Mouse (Mus musculus): ENCODE measurements at regions not wholly inside any gene's neighbourhood (a gene's known extent, or its start where the extent isn't known, plus 50 kb on each side); places are given as distances from the start of the nearest gene placed in this dataset.

DNA sequence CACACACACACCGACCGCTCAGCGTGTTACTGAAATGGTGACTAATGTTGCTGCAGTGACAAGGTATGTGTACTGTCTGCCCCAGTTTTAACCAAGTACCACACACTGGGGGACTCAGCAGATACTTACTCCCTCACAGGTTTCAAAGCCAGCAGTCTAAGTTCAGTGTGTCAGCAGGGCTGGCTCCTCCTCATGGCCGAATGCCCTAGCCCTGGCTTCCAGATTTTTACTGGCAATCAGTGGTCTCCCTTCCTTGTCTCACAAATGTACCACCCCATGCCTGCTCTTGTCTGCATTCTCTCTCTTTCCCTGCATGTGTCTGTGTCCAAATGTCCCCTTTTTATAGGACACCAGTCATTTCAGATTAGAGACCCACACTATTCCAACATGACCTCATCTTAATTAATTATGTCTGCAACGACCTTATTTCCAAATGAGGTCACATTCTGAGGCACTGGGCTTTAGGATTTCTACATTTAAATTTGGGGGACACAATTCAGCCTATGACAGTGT lies 114.7 kb downstream of the Uri1 start:
- Histone ChIP-seq H3K36me3 (no peaks in the 10 kb centered on the region), H3K4me1 (peaks cover 17% of the 10 kb centered on the region), H3K4me3 (no peak overlapping the region), H3K9me3 (no peaks in the 10 kb centered on the region), H3K4me2 (replicated peaks) (no peak overlapping the region), H3K27ac (replicated peaks) (no peak overlapping the region), H3K9ac (replicated peaks) (no peak overlapping the region), H3K27me3 (no peaks in the 10 kb centered on the region)
- WGBS: 88% methylated on average over 5 of the region's 5 CpGs
- no peak for ATAC-seq (ENCODE audit: low FRiP score, low read depth)

DNA sequence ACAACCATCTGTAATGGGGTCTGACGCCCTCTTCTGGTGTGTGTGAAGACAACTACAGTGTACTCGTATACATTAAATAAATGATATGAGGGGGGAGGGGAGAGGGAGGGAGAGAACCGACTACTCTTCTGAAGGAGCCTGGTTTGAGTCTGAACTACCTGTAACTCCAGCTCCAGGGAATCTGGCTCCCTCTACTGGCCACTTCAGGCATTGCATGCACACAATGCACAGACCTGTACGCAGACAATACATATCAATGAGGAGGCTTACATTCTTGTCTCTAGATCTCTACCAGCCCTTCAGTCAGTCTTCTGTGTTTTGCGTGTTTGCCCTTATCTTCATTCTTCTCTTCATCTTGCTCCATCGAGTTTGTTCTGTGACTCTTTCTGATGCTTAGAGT lies 120.4 kb upstream of the Zfp536 start:
- no peak for ATAC-seq (ENCODE audit: low FRiP score, low read depth)
- Histone ChIP-seq H3K4me3 (no peak overlapping the region), H3K4me1 (no peaks in the 10 kb centered on the region), H3K4me2 (replicated peaks) (no peak overlapping the region), H3K9ac (replicated peaks) (no peak overlapping the region), H3K9me3 (no peaks in the 10 kb centered on the region), H3K27me3 (no peaks in the 10 kb centered on the region), H3K36me3 (no peaks in the 10 kb centered on the region), H3K27ac (replicated peaks) (no peak overlapping the region)
- 71% methylated on average over 6 of the region's 6 CpGs for WGBS

DNA sequence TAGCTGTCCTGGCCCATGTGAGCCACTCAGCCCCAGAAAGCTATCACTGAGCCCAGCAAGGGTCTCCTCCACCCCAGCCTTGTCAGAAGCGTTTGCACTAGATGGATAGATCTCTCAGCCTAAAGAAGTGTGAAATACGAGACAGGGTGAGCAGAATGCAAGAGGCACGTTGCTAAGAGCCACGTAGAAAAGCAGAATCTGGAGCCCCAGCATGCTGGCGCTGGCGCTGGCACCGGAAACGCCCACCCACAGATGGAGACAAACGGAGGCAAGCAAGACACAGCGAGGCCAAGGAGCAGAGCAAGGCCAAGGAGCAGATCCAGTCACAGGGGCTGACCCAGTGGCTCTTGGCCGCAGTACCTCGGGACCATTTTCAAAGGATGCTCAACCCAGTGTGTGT lies 100.9 kb upstream of the Zfp536 start:
- Histone ChIP-seq H3K9ac (replicated peaks) (no peak overlapping the region), H3K4me2 (replicated peaks) (no peak overlapping the region), H3K27ac (replicated peaks) (no peak overlapping the region), H3K4me3 (no peak overlapping the region), H3K9me3 (no peaks in the 10 kb centered on the region), H3K27me3 (0 out of 2 replicates have a peak, but pooled peaks cover 2% of the 10 kb centered on the region), H3K36me3 (no peaks in the 10 kb centered on the region), H3K4me1 (0 out of 2 replicates have a peak, but pooled peaks cover 4% of the 10 kb centered on the region)
- no peak for ATAC-seq (ENCODE audit: low FRiP score, low read depth)
- 65% methylated on average over 12 of the region's 12 CpGs for WGBS

DNA sequence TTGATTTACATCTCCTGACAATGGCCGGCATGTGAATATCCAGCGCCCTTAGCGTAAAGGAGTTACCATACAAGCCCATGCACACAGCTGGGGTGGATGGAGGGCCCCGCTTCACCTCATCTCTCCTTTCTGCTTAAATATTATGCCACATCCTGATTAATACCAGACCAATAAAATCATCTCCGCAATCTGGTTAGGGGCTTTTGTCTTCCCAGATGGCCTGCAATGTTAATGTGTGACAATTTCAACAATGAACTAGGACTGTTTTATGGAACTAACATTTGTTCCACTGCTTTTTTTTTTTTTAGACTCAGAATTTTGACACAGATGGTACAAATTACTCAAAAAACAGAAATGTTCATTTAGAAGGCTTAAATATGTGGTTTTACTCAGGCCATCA lies 97.5 kb upstream of the Zfp536 start:
- Histone ChIP-seq H3K27me3 (0 out of 2 replicates have a peak, but pooled peaks cover 2% of the 10 kb centered on the region), H3K4me2 (replicated peaks) (no peak overlapping the region), H3K9ac (replicated peaks) (no peak overlapping the region), H3K36me3 (no peaks in the 10 kb centered on the region), H3K4me1 (0 out of 2 replicates have a peak, but pooled peaks cover 4% of the 10 kb centered on the region), H3K4me3 (no peak overlapping the region), H3K9me3 (no peaks in the 10 kb centered on the region), H3K27ac (replicated peaks) (no peak overlapping the region)
- 80% methylated on average over 5 of the region's 5 CpGs for WGBS
- ATAC-seq (ENCODE audit: low FRiP score, low read depth): no peak

DNA sequence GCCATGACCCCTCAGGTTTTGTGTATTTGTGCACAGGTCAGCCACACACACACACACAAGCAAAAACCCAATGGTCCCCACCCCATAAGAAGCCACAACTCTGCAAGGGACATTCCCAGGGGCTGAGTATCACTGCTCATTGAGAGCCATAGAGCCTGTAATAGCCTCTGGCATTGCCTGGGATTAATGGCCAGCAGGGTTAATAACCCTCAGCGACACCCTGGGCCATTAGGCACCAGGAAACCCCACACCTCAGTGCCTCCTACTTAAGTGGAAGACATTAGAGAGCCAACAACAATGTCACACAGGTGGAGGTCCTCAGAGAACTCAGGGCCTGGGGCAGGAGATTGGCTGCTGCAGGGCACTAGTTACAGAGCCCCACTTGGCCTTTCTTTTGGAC lies 93.0 kb upstream of the Zfp536 start:
- Histone ChIP-seq H3K4me2 (replicated peaks) (no peak overlapping the region), H3K27ac (replicated peaks) (no peak overlapping the region), H3K9ac (replicated peaks) (no peak overlapping the region), H3K27me3 (0 out of 2 replicates have a peak, but pooled peaks cover 2% of the 10 kb centered on the region), H3K36me3 (no peaks in the 10 kb centered on the region), H3K9me3 (no peaks in the 10 kb centered on the region), H3K4me3 (no peak overlapping the region), H3K4me1 (0 out of 2 replicates have a peak, but pooled peaks cover 4% of the 10 kb centered on the region)
- 61% methylated on average over 1 of the region's 1 CpGs for WGBS
- no peak for ATAC-seq (ENCODE audit: low FRiP score, low read depth)

DNA sequence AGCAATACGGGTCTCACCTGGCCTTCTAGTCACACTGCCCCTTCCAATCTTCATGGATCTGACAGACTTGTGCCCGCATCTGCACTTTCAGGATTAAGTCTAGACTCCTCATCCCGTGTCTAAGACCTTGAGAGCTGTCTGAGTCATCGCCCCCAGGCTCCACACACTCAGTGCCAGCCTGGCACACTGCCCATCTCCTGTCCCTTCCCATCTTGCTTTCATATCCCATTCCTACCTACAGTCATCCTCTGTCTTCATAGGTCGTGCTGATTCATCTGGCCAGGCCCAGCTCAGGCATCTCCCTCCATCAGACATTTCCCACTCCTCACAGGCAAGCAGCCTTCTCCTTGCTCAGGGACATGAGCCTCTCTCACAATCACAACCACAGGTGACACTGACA lies 78.0 kb upstream of the Zfp536 start:
- no peak for ATAC-seq (ENCODE audit: low FRiP score, low read depth)
- no peak overlapping the region for H3K27ac ChIP-seq (replicated peaks)
- H3K4me3 ChIP-seq: no peak overlapping the region
- H3K9me3 ChIP-seq: no peaks in the 10 kb centered on the region
- 82% methylated on average over 5 of the region's 5 CpGs for WGBS
- no peak overlapping the region for H3K9ac ChIP-seq (replicated peaks)
- no peak overlapping the region for H3K4me2 ChIP-seq (replicated peaks)
- H3K36me3 ChIP-seq: no peaks in the 10 kb centered on the region
- H3K27me3 ChIP-seq: no peaks in the 10 kb centered on the region
- H3K4me1 ChIP-seq: no peaks in the 10 kb centered on the region

DNA sequence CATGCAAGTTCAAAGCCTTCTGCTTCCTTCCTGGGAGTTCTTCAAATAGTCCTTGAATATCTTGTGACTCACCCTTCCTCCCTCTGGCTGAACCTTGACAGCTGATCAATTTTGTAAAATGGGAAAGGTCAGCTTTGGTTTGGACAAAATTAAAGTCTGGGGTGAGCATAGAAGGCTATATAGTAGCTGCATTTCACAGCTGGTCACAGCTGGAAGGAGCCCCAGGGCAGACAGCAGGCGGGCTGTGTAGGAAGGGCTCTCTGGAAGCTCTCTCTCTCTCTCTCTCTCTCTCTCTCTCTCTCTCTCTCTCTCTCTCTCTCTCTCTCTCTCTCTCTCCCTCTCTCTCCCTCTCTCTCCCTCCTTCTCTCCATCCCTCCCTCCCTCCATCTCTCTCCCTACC lies 71.8 kb upstream of the Zfp536 start:
- WGBS: 54% methylated on average over 1 of the region's 1 CpGs
- Histone ChIP-seq H3K9me3 (no peaks in the 10 kb centered on the region), H3K27me3 (0 out of 2 replicates have a peak, but pooled peaks cover 4% of the 10 kb centered on the region), H3K4me2 (replicated peaks) (no peak overlapping the region), H3K27ac (replicated peaks) (no peak overlapping the region), H3K4me1 (peaks cover 13% of the 10 kb centered on the region), H3K9ac (replicated peaks) (no peak overlapping the region), H3K36me3 (no peaks in the 10 kb centered on the region), H3K4me3 (no peak overlapping the region)
- ATAC-seq (ENCODE audit: low FRiP score, low read depth): no peak

DNA sequence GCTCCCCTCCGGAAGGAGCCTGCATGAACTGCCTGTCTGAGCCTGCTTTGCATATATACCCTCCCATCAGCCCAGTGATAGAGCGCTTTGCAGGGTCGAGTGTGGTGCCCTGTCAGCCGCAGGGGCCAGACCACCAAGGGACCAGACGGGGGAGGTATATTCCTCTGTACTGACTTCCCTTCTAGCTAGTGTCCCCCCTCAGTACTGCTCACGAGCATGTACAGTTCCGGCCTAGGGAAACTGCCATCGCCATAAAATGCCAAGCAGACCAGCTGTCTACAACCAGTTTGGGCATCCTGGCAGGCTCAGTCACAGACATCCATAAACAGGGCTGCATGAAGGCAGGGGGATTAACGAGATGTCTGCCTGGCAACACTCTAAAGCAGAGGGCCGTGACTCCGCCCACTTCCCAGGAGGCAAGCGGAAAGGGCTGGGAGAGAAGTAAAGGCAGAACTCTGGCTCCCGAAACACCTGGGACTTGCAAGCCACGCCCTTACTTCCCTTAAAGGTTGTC lies 68.6 kb upstream of the Zfp536 start:
- peak overlapping the region; percentile 52 for H3K4me2 ChIP-seq (replicated peaks)
- peak overlapping the region; percentile 32 for H3K4me3 ChIP-seq
- ATAC-seq (ENCODE audit: low FRiP score, low read depth): peak; percentile 88
- no peaks in the 10 kb centered on the region for H3K36me3 ChIP-seq
- peak overlapping the region; percentile 35 for H3K9ac ChIP-seq (replicated peaks)
- 2% methylated on average over 14 of the region's 14 CpGs for WGBS
- H3K27ac ChIP-seq (replicated peaks): no peak overlapping the region; the same call in 1 of the 2 replicates
- no peaks in the 10 kb centered on the region for H3K9me3 ChIP-seq
- peaks cover 13% of the 10 kb centered on the region for H3K4me1 ChIP-seq
- H3K27me3 ChIP-seq: 0 out of 2 replicates have a peak, but pooled peaks cover 4% of the 10 kb centered on the region

DNA sequence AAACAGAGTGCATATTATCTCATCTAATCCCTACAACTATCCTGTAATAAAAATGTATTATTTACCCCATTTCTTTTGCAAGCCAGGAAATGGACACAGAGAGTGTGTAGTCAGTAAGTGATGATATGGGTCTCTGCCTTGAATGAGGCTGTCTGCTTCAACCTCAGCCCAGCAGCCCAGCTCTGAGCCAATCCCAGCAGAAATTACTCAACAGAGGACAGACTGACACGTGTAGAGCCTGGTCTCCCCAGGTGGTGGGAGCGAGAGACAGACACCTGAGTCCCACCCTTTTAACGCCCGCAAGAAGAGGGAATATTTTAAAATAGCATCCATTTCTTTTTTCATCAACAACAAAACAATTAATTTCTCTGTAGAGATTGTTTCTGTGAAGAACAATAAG lies 68.1 kb upstream of the Zfp536 start:
- ATAC-seq (ENCODE audit: low FRiP score, low read depth): no peak
- WGBS: 18% methylated on average over 4 of the region's 4 CpGs
- Histone ChIP-seq H3K36me3 (no peaks in the 10 kb centered on the region), H3K9ac (replicated peaks) (no peak overlapping the region), H3K9me3 (no peaks in the 10 kb centered on the region), H3K4me3 (peak overlapping the region; percentile 32; the same call in 1 of the 2 replicates), H3K4me2 (replicated peaks) (peak overlapping the region; percentile 52), H3K27me3 (0 out of 2 replicates have a peak, but pooled peaks cover 4% of the 10 kb centered on the region), H3K27ac (replicated peaks) (no peak overlapping the region), H3K4me1 (peaks cover 13% of the 10 kb centered on the region)

DNA sequence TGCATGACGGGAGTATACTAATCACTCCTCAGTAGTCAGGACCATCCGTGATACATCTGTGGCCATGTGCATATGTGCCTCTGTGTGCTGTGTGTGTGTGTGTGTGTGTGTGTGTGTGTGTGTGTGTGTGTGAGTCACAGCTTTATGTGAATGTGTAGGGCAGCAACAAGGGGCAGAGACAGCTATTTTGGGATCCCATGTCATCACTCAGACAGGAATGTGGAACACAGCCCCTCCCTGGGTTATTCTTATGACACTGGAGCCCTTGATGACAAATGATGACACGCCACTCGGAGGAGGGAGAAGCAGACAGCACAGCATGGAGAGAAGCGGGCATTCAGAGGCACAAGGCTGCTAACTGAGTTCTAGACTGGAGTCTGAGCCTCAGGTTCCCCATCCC lies 64.4 kb upstream of the Zfp536 start:
- Histone ChIP-seq H3K27ac (replicated peaks) (no peak overlapping the region), H3K4me1 (peaks cover 16% of the 10 kb centered on the region), H3K27me3 (no peaks in the 10 kb centered on the region), H3K4me3 (no peak overlapping the region), H3K36me3 (no peaks in the 10 kb centered on the region), H3K4me2 (replicated peaks) (no peak overlapping the region), H3K9me3 (no peaks in the 10 kb centered on the region), H3K9ac (replicated peaks) (no peak overlapping the region)
- WGBS: 89% methylated on average over 5 of the region's 5 CpGs
- ATAC-seq (ENCODE audit: low FRiP score, low read depth): no peak

DNA sequence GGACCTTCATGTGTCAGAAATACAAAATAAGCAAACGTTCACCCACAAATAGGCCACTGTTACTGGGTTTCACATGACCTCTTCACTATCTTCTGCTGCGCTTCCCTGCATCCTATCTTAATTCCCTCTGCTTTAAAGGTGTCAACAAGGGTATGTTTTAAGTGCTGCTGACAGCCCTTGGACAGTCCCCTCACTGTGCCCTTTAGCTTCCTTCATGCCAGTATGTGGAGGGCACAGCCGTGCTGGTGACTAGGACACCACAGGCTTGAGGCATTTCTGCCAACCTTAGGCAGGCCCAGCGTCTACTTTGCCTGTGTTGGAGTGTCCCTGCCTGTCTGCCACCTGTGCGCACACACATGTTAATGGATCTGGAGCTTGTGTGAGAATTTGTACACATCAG lies 63.9 kb upstream of the Zfp536 start:
- Histone ChIP-seq H3K36me3 (no peaks in the 10 kb centered on the region), H3K9ac (replicated peaks) (no peak overlapping the region), H3K4me1 (peaks cover 13% of the 10 kb centered on the region), H3K9me3 (no peaks in the 10 kb centered on the region), H3K27ac (replicated peaks) (no peak overlapping the region), H3K4me2 (replicated peaks) (no peak overlapping the region), H3K4me3 (no peak overlapping the region), H3K27me3 (no peaks in the 10 kb centered on the region)
- no peak for ATAC-seq (ENCODE audit: low FRiP score, low read depth)
- 90% methylated on average over 5 of the region's 5 CpGs for WGBS

DNA sequence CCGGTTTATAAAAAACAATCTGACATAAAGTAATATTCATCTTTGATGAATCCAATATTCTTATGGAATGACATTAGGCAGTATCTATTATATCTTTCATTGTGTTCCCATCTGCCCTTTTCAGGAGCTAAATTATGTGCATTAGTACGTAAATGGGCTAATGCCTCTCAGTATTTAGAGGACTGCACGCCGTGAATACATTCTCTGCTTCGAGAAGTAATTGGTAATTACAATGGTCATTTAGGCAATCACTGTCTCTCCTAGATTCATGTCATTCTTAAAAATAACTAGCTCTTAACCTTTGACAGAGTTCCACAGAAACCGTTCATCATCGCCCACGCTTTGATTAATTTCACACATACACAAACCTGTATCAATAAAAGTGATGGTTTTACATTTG lies 60.0 kb upstream of the Zfp536 start:
- peaks cover 10% of the 10 kb centered on the region; the same call in 1 of the 2 replicates for H3K4me1 ChIP-seq
- H3K9ac ChIP-seq (replicated peaks): no peak overlapping the region
- no peak overlapping the region for H3K4me2 ChIP-seq (replicated peaks)
- WGBS: 84% methylated on average over 8 of the region's 8 CpGs
- H3K27me3 ChIP-seq: no peaks in the 10 kb centered on the region
- H3K4me3 ChIP-seq: no peak overlapping the region
- H3K27ac ChIP-seq (replicated peaks): no peak overlapping the region
- no peak for ATAC-seq (ENCODE audit: low FRiP score, low read depth)
- H3K9me3 ChIP-seq: no peaks in the 10 kb centered on the region
- H3K36me3 ChIP-seq: no peaks in the 10 kb centered on the region

DNA sequence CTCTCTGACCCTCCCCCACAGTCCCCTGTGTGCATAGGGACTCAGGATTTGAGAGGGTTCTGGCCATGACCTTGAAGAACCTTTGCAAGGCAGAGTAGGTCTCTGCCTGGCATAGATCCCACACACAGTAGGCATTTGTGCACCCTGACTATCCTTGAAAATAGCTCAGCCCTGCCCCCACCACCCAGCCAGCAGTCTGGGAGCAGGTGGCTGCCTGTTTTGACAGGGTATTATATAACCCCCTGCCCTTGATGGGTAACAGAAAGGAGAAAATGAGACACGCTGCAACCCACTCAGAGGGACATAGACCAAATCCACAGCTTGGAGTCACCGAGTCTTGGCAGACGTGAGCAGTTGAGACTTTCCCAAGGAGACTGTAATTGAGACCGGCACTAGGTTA lies 58.9 kb upstream of the Zfp536 start:
- Histone ChIP-seq H3K4me2 (replicated peaks) (no peak overlapping the region), H3K4me1 (peaks cover 10% of the 10 kb centered on the region; the same call in 1 of the 2 replicates), H3K36me3 (no peaks in the 10 kb centered on the region), H3K27me3 (no peaks in the 10 kb centered on the region), H3K9ac (replicated peaks) (no peak overlapping the region), H3K9me3 (no peaks in the 10 kb centered on the region), H3K27ac (replicated peaks) (no peak overlapping the region), H3K4me3 (no peak overlapping the region)
- WGBS: 53% methylated on average over 4 of the region's 4 CpGs
- ATAC-seq (ENCODE audit: low FRiP score, low read depth): peak; percentile 54; the same call in 1 of the 2 replicates
